Mouse (Mus musculus) fibroblast of lung, adult 2 months (primary cell): Measurements from ENCODE around the gene Tuba4a.

Experiments
- DNase-seq: peaks from one replicate; pipeline ENCODE4 v3.0.0-alpha.2; 2011; ENCODE audit warnings: low read depth

Gene Tuba4a

GRCm38 (mm10) chr1:75219531-75219930, at the start of gene Tuba4a:
TSS of gene Tuba4a (minus strand) at chr1:75219865.
- no peak for DNase-seq

- no peak for DNase-seq
Observed at GRCm38 (mm10) chr1:75264091-75264880, 44.6 kb upstream of the Tuba4a start, which contains the start of gene Ptprn. TSS of gene Ptprn (minus strand) at chr1:75264502.

- DNase-seq = no peak
Observed at GRCm38 (mm10) chr1:75262969-75263951, 43.6 kb upstream of the Tuba4a start.

GRCm38 (mm10) chr1:75261278-75261677, 41.6 kb upstream of the Tuba4a start:
- DNase-seq = no peak

GRCm38 (mm10) chr1:75255516-75256046, 35.9 kb upstream of the Tuba4a start:
- DNase-seq = no peak

- no peak for DNase-seq
Observed at GRCm38 (mm10) chr1:75254625-75255013, 35.0 kb upstream of the Tuba4a start.

- DNase-seq = no peak
Observed at GRCm38 (mm10) chr1:75253849-75254624, 34.4 kb upstream of the Tuba4a start.

- no peak for DNase-seq
Observed at GRCm38 (mm10) chr1:75253029-75253428, 33.4 kb upstream of the Tuba4a start.

- no peak for DNase-seq
Observed at GRCm38 (mm10) chr1:75252308-75252707, 32.6 kb upstream of the Tuba4a start.

- no peak for DNase-seq
Observed at GRCm38 (mm10) chr1:75251112-75251970, 31.7 kb upstream of the Tuba4a start.

GRCm38 (mm10) chr1:75250498-75250897, 30.8 kb upstream of the Tuba4a start:
- no peak for DNase-seq

- DNase-seq = no peak
Observed at GRCm38 (mm10) chr1:75248041-75248772, 28.5 kb upstream of the Tuba4a start.

- no peak for DNase-seq
Observed at GRCm38 (mm10) chr1:75247071-75247930, 27.6 kb upstream of the Tuba4a start.

- no peak for DNase-seq
Observed at GRCm38 (mm10) chr1:75244836-75245235, 25.2 kb upstream of the Tuba4a start.

- no peak for DNase-seq
Observed at GRCm38 (mm10) chr1:75244175-75244826, 24.6 kb upstream of the Tuba4a start.

GRCm38 (mm10) chr1:75243411-75243810, 23.7 kb upstream of the Tuba4a start:
- DNase-seq = no peak

- DNase-seq = no peak
Observed at GRCm38 (mm10) chr1:75239591-75239990, 19.9 kb upstream of the Tuba4a start.
